8 mouse cellular contexts compared by ENCODE assay signal in genomic region chr10:76203798-76204283, GRCm38 (mm10). TPM values are rescaled to one million over a fixed set of nuclear protein-coding genes. Genes with fewer than 3 reads are reported as not detected.
A peak's percentile ranks its signal among the peaks of the same experiment; 100 is the strongest.
DNase-seq lines count a peak whose midpoint lies in the region; ATAC-seq and TF ChIP-seq lines count a peak whose summit lies in the region.
"Had no signal": no experiment of that assay in that cellular context is flagged by ENCODE, and none has a peak within 500 bp of the region (broad histone marks: within the 10 kb centered on the region; RNA-seq: fewer than 3 reads in every experiment).

No protein-coding gene starts in this region.

- H3K27me3 ChIP-seq in ES-Bruce4 (ENCODE audit: control insufficient read depth, insufficient read depth, low read length, poor library complexity, severe bottlenecking): no peaks in the 10 kb centered on the region
- H3K27me3 ChIP-seq in heart, embryonic 16.5 days (ENCODE audit: control insufficient read depth, insufficient read depth, low read length): no peaks in the 10 kb centered on the region; the same call in 1 of the 2 replicates
- no peaks in the 10 kb centered on the region for H3K27me3 ChIP-seq in stomach, embryonic 16.5 days (ENCODE audit: control insufficient read depth, insufficient read depth, low read length)

- H3K9me3 ChIP-seq in ES-Bruce4 (replicated peaks; ENCODE audit: control insufficient read depth, insufficient read depth, low read length, poor library complexity, severe bottlenecking): no peaks in the 10 kb centered on the region
- H3K9me3 ChIP-seq in heart, embryonic 16.5 days (replicated peaks; ENCODE audit: control insufficient read depth, low read length): no peaks in the 10 kb centered on the region
- no peaks in the 10 kb centered on the region for H3K9me3 ChIP-seq in stomach, embryonic 16.5 days (replicated peaks; ENCODE audit: control insufficient read depth, low read length)

- peak; percentile 10 for DNase-seq in A20 (ENCODE audit: low read depth, low spot score)
- DNase-seq in embryo, embryonic 10 days (ENCODE audit: low spot score): peak; percentile 64
- DNase-seq in kidney, postnatal 4 days: peak; percentile 53 to 65

- 0 out of 2 replicates have a peak, but pooled peaks have one; percentile 32 for ATAC-seq in heart, embryonic 16.5 days (replicated peaks; ENCODE audit: extremely low read depth, insufficient read depth, low FRiP score)
- ATAC-seq in megakaryocyte-erythroid progenitor cell, adult 5-6 weeks (replicated peaks; ENCODE audit: low FRiP score, low TSS enrichment, poor library complexity, severe bottlenecking): 0 out of 2 replicates have a peak, but pooled peaks have one; percentile 37
- ATAC-seq in stomach, embryonic 16.5 days (ENCODE audit: insufficient read depth, low FRiP score): no peak

- peak overlapping the region; percentile 75 for H3K4me2 ChIP-seq in heart, embryonic 16.5 days (ENCODE audit: low read depth, low read length)
- H3K4me2 ChIP-seq in stomach, embryonic 16.5 days (ENCODE audit: low read depth, low read length): peak overlapping the region; percentile 65

- peak overlapping the region; percentile 44 for H3K4me3 ChIP-seq in ES-Bruce4 (ENCODE audit: low read depth, low read length)
- peak overlapping the region; percentile 49 for H3K4me3 ChIP-seq in heart, embryonic 16.5 days (ENCODE audit: low read length)
- H3K4me3 ChIP-seq in stomach, embryonic 16.5 days (replicated peaks; ENCODE audit: low read length): peak overlapping the region; percentile 45

- TF ChIP-seq CTCF in ES-Bruce4 (IDR thresholded peaks at IDR 0.05; ENCODE audit: low read depth, low read length): no peak

- peak overlapping the region; percentile 54 for H3K9ac ChIP-seq in ES-Bruce4 (ENCODE audit: low read depth, poor library complexity, severe bottlenecking)
- peak overlapping the region; percentile 66 for H3K9ac ChIP-seq in heart, embryonic 16.5 days (ENCODE audit: low read length)
- peak overlapping the region; percentile 67 for H3K9ac ChIP-seq in stomach, embryonic 16.5 days (ENCODE audit: low read length)

- TF ChIP-seq POLR2A in ES-Bruce4 (IDR thresholded peaks at IDR 0.05; ENCODE audit: insufficient read depth, low read length): no peak

- TF ChIP-seq EP300 in ES-Bruce4 (IDR thresholded peaks at IDR 0.05; ENCODE audit: insufficient read depth, low read depth, low read length): no peak

- no peak overlapping the region for H3K27ac ChIP-seq in ES-Bruce4 (ENCODE audit: insufficient read depth, low read length)
- no peak overlapping the region for H3K27ac ChIP-seq in heart, embryonic 16.5 days (ENCODE audit: low read length)
- H3K27ac ChIP-seq in stomach, embryonic 16.5 days (ENCODE audit: low read length): no peak overlapping the region

- no peaks in the 10 kb centered on the region for H3K36me3 ChIP-seq in ES-Bruce4 (ENCODE audit: control insufficient read depth, insufficient read depth, low read length, poor library complexity, severe bottlenecking)
- peaks cover 18% of the 10 kb centered on the region for H3K36me3 ChIP-seq in heart, embryonic 16.5 days (ENCODE audit: control insufficient read depth, insufficient read depth)
- peaks cover 4% of the 10 kb centered on the region; the same call in 1 of the 2 replicates for H3K36me3 ChIP-seq in stomach, embryonic 16.5 days (ENCODE audit: control insufficient read depth, insufficient read depth, low read length)

- WGBS in heart, embryonic 16.5 days: 21% methylated on average over 18 of the region's 18 CpGs
- 17% methylated on average over 18 of the region's 18 CpGs for WGBS in stomach, embryonic 16.5 days

- no peaks in the 10 kb centered on the region for H3K4me1 ChIP-seq in ES-Bruce4 (ENCODE audit: control insufficient read depth, insufficient read depth, low read length)
- no peaks in the 10 kb centered on the region for H3K4me1 ChIP-seq in heart, embryonic 16.5 days (ENCODE audit: control insufficient read depth, insufficient read depth, low read length)
- H3K4me1 ChIP-seq in stomach, embryonic 16.5 days (ENCODE audit: control insufficient read depth, insufficient read depth, low read length): no peaks in the 10 kb centered on the region; the same call in 1 of the 2 replicates

RNA-seq across cellular contexts. Expression of gene Prmt2, which starts 33.8 kb away (rescaled TPM):
- 22.5 and 28.6 TPM in 2 replicates for polyA plus RNA-seq in ES-Bruce4 (2011; ENCODE audit: insufficient read depth, insufficient read length, low read depth, missing spikeins)
- 58.5 and 60.4 TPM in 2 replicates for polyA plus RNA-seq in heart, embryonic 16.5 days (2015; fragmentation: Nextera tagmentation; extraction: Ambion mirVana)
- 0.59 and 2.0 TPM in 2 replicates for total RNA-seq in megakaryocyte-erythroid progenitor cell, adult 5-6 weeks (2014; fragmentation: Nextera tagmentation)
- 0.42 and 3.7 TPM in 2 replicates for total RNA-seq in megakaryocyte-erythroid progenitor cell, adult 5-6 weeks (2017)
- 50.4 and 55.3 TPM in 2 replicates for polyA plus RNA-seq in stomach, embryonic 16.5 days (2015; fragmentation: Nextera tagmentation; extraction: Ambion mirVana)

RNA-seq across cellular contexts. Expression of gene S100b, which starts 49.8 kb away (rescaled TPM):
- not detected in 2 replicates for polyA plus RNA-seq in ES-Bruce4 (2011; ENCODE audit: insufficient read depth, insufficient read length, low read depth, missing spikeins)
- polyA plus RNA-seq in heart, embryonic 16.5 days (2015; fragmentation: Nextera tagmentation; extraction: Ambion mirVana): 0.71 and 0.95 TPM in 2 replicates
- not detected in 2 replicates for total RNA-seq in megakaryocyte-erythroid progenitor cell, adult 5-6 weeks (2014; fragmentation: Nextera tagmentation)
- not detected in 2 replicates for total RNA-seq in megakaryocyte-erythroid progenitor cell, adult 5-6 weeks (2017)
- polyA plus RNA-seq in stomach, embryonic 16.5 days (2015; fragmentation: Nextera tagmentation; extraction: Ambion mirVana): 2.7 TPM in 2 replicates

RNA-seq across cellular contexts. Expression of gene Slc5a4a, which starts 56.6 kb away (rescaled TPM):
- polyA plus RNA-seq in ES-Bruce4 (2011; ENCODE audit: insufficient read depth, insufficient read length, low read depth, missing spikeins): not detected in 2 replicates
- not detected in 2 replicates for polyA plus RNA-seq in heart, embryonic 16.5 days (2015; fragmentation: Nextera tagmentation; extraction: Ambion mirVana)
- total RNA-seq in megakaryocyte-erythroid progenitor cell, adult 5-6 weeks (2014; fragmentation: Nextera tagmentation): not detected in 2 replicates
- total RNA-seq in megakaryocyte-erythroid progenitor cell, adult 5-6 weeks (2017): not detected in 2 replicates
- polyA plus RNA-seq in stomach, embryonic 16.5 days (2015; fragmentation: Nextera tagmentation; extraction: Ambion mirVana): not detected in 2 replicates
- total RNA-seq: gastrocnemius, postnatal 4 days had no signal

Comparison
In these comparisons a context has a peak if more than half of its experiments do, and no peak if none do; other contexts are left out.
1. DNase-seq: peak in every context shown above with its lines; median percentile 64 in embryo, embryonic 10 days; 59 in kidney, postnatal 4 days; 10 in A20.